Mouse (Mus musculus) hindbrain, embryonic 16.5 days (tissue): ENCODE measurements around the gene Antxr1. TPM values are rescaled to one million over a fixed set of nuclear protein-coding genes. Genes with fewer than 3 reads are reported as not detected.

Experiments used
- ATAC-seq: fragments of 200-750 bp; cut with Nextera tagmentation; 2 replicates; pipeline ENCODE4 v1.8.0; 2017; ENCODE audit warnings: moderate TSS enrichment, moderate library complexity
- H3K27ac ChIP-seq: fragments of 300-500 bp; sonication (generic); 2 replicates; pipeline ENCODE4 v1.5.1; 2014; ENCODE audit warnings: low read depth, mild to moderate bottlenecking, control low read depth, low read length, moderate library complexity
- H3K27me3 ChIP-seq: fragments of 300-500 bp; sonication (generic); replicated peaks from 2 replicates; pipeline ENCODE4 v1.6.1; 2014; ENCODE audit warnings: low read length; ENCODE audit not compliant: control insufficient read depth, insufficient read depth
- H3K36me3 ChIP-seq: fragments of 300-500 bp; sonication (generic); 2 replicates; pipeline ENCODE4 v1.6.1; 2014; ENCODE audit warnings: mild to moderate bottlenecking, low read length, moderate library complexity, mixed read lengths; ENCODE audit not compliant: control insufficient read depth, insufficient read depth
- H3K4me1 ChIP-seq: fragments of 300-500 bp; sonication (generic); 2 replicates; pipeline ENCODE4 v1.6.1; 2014; ENCODE audit warnings: low read depth, low read length; ENCODE audit not compliant: control insufficient read depth, insufficient read depth
- H3K4me2 ChIP-seq: fragments of 300-500 bp; sonication (generic); 2 replicates; pipeline ENCODE4 v1.6.1; 2014; ENCODE audit warnings: mild to moderate bottlenecking, low read length, control low read depth, moderate library complexity
- H3K4me3 ChIP-seq: fragments of 300-500 bp; sonication (generic); 2 replicates; pipeline ENCODE4 v1.5.1; 2014; ENCODE audit warnings: mild to moderate bottlenecking, low read length, control low read depth, moderate library complexity
- H3K9ac ChIP-seq: fragments of 300-500 bp; sonication (generic); 2 replicates; pipeline ENCODE4 v1.6.1; 2014; ENCODE audit warnings: low read depth, mild to moderate bottlenecking, control low read depth, low read length, moderate library complexity
- H3K9me3 ChIP-seq: fragments of 300-500 bp; sonication (generic); 2 replicates; pipeline ENCODE4 v1.6.1; 2014; ENCODE audit warnings: mild to moderate bottlenecking, low read length, moderate library complexity; ENCODE audit not compliant: control insufficient read depth
- WGBS: fragments of 180-500 bp; shearing (Covaris S2); extraction: QIAGEN DNeasy Blood & Tissue Kit; methylation state at CpG from one replicate; pipeline ENCODE4 v1.1.7; 2014; 5-methylcytosine and 5-hydroxymethylcytosine counted together
- polyA plus RNA-seq: library from polyadenylated mRNA; unstranded; fragments of >200 nt; fragmentation: Nextera tagmentation; extraction: Ambion mirVana; gene quantifications from 2 replicates; pipeline ENCODE4 v1.2.1, GENCODE M21; 2015

The Antxr1 gene
- polyA plus RNA-seq, 1 experiment from 2014 or later: 5.3 TPM

DNA sequence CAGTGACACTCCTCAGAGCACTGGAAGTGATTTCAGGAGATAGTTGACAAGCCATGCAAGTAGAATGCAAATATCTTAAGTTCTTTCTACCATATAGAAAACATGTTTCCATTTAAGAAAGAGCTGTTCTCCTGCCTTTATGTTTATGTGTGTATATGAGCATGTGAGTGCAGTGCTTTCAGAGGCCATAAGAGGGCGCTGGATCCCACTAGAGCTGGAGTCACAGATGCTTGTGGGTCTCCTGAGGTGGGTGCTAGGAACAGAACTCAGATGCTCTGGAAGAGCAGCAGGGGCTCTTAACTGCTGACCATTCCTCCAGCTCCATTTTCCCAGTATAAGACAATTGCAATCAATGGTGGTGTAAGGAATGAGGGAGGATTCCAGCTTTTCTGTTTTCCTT is 204.5 kb downstream of the Antxr1 start:
- Histone ChIP-seq H3K27ac (no peak overlapping the region), H3K4me2 (no peak overlapping the region), H3K4me3 (no peak overlapping the region), H3K4me1 (no peaks in the 10 kb centered on the region), H3K27me3 (no peaks in the 10 kb centered on the region), H3K36me3 (no peaks in the 10 kb centered on the region), H3K9ac (no peak overlapping the region), H3K9me3 (no peaks in the 10 kb centered on the region; the same call in 1 of the 2 replicates)
- ATAC-seq: no peak
- 74% methylated on average over 1 of the region's 1 CpGs for WGBS

DNA sequence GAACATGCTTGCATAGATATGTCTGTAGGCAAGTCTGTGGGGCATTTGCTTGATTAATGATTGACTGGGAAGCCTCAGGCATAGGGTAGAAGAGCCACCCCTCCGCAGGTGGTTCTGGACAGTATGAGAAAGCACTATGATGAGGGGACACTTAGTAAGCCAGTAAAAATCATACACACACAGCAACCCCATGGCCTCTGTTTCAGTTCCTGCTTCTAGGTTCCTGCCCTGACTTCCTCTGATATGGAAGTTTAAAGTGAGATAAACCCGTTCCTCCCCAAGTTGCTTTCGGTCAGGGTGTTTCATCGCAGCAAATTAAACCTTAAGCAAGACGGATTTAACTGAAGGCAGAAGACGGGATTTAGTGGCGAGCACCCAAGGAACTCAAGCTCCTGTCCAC is 205.0 kb downstream of the Antxr1 start:
- no peak overlapping the region for H3K4me2 ChIP-seq
- H3K4me1 ChIP-seq: no peaks in the 10 kb centered on the region
- H3K36me3 ChIP-seq: no peaks in the 10 kb centered on the region
- ATAC-seq: no peak
- no peak overlapping the region for H3K27ac ChIP-seq
- H3K9ac ChIP-seq: no peak overlapping the region
- WGBS: 95% methylated on average over 7 of the region's 7 CpGs
- H3K9me3 ChIP-seq: no peaks in the 10 kb centered on the region; the same call in 1 of the 2 replicates
- H3K27me3 ChIP-seq: no peaks in the 10 kb centered on the region
- no peak overlapping the region for H3K4me3 ChIP-seq

DNA sequence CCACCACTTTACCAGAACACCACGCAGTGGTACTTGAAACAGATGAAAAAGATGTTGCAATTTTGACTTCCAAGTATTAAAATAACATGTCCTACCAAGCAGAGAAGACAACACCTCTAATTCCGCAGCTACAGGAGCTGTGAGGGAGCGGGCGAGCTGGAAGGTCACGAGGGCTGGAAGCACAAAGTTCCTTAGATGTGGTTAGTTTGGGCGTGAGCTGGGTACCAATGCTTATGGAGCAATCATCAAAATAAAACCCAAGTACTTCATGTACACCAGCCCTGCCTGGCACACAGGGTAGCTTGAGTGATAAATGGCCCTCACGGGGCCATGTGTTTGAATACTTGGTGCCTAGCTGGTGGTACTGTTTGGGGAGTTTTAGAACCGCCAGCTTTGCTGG is 205.8 kb downstream of the Antxr1 start:
- no peaks in the 10 kb centered on the region; the same call in 1 of the 2 replicates for H3K9me3 ChIP-seq
- H3K36me3 ChIP-seq: no peaks in the 10 kb centered on the region
- no peak overlapping the region for H3K4me3 ChIP-seq
- no peak overlapping the region for H3K9ac ChIP-seq
- no peak overlapping the region for H3K27ac ChIP-seq
- 93% methylated on average over 8 of the region's 8 CpGs for WGBS
- no peaks in the 10 kb centered on the region for H3K4me1 ChIP-seq
- H3K4me2 ChIP-seq: no peak overlapping the region
- H3K27me3 ChIP-seq: no peaks in the 10 kb centered on the region
- ATAC-seq: no peak

DNA sequence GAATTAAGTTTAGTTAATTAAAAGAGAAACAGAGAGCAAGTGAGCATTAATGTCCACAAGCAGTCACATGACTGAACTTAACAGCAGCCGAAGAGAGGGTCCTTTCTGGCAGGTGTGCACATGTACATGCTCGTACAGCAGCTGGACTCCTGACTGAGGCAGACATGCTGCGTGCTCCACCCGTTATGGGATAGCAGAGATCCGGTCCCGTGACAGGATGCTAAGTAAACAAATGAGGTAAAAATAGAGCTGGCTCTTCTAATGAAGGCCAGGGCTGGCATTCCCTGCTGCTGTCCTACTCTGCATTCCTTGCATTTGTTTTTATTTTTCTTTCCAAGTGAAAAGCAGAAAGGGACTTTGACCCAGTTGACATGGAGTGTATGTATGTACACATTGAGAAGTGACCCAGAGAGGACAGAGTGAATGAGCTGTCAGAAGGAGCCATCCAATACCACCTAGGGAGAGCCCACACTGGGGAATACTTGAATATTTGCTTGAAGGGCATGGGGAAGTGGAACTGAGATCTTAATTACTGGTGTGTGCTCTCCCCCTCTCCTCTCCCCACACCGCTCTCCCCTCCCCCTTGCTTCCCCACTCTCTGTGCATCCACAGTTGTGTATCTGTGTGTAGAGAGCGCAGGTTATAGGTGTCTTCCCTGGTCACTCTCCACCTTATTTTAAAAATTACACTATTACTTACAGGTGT is 208.4 kb downstream of the Antxr1 start:
- H3K9me3 ChIP-seq: no peaks in the 10 kb centered on the region; the same call in 1 of the 2 replicates
- 83% methylated on average over 8 of the region's 8 CpGs for WGBS
- H3K9ac ChIP-seq: no peak overlapping the region
- H3K36me3 ChIP-seq: no peaks in the 10 kb centered on the region
- H3K27me3 ChIP-seq: no peaks in the 10 kb centered on the region
- H3K4me2 ChIP-seq: no peak overlapping the region
- H3K4me1 ChIP-seq: no peaks in the 10 kb centered on the region
- no peak for ATAC-seq
- H3K27ac ChIP-seq: no peak overlapping the region
- H3K4me3 ChIP-seq: no peak overlapping the region

DNA sequence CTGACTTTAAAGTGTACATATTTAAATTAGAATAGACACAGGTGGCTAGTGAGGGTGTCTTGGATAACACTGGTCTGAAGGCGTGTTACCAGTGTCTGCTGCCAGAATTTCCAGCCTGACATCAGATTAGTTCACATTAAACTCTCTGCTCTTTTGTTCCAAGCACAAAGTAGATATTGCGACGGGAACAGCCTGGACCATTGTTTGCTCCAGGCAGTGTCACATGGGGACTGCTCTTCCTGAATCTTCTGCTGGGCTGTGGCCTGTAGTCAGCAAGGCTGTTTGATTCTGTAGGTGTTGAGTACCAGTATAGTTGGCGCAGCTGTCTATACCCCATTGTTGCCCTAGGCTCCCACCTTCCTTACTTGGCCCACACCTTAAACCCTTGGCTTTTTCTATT is 211.6 kb downstream of the Antxr1 start:
- ATAC-seq: no peak

DNA sequence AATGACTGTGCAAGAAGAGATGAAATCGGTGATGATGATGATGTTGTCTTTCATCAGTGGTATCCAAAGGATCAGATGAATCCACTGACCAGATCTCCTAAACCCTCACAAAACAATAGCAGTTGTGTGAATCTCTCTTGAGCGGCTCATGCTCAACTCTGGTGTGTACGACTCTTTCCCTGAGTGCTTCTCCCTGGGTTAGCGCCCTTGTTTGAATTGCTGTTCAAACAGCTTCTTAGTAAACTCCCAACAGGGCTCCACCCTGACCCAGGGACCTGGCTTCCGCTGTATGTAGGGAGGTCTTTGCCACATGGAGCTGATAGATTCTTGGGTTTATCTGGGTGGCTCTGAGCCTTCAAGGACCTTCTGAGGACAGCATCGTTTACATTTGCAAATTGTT is 212.2 kb downstream of the Antxr1 start:
- Histone ChIP-seq H3K27me3 (no peaks in the 10 kb centered on the region), H3K27ac (no peak overlapping the region), H3K9ac (no peak overlapping the region), H3K36me3 (no peaks in the 10 kb centered on the region), H3K4me2 (no peak overlapping the region), H3K9me3 (no peaks in the 10 kb centered on the region), H3K4me1 (no peaks in the 10 kb centered on the region), H3K4me3 (no peak overlapping the region)
- WGBS: 94% methylated on average over 6 of the region's 6 CpGs
- no peak for ATAC-seq

More for the DNA sequence above, 211.6 kb downstream of the Antxr1 start:
- H3K27ac ChIP-seq: no peak overlapping the region
- H3K4me3 ChIP-seq: no peak overlapping the region
- no peaks in the 10 kb centered on the region for H3K9me3 ChIP-seq
- no peaks in the 10 kb centered on the region for H3K27me3 ChIP-seq
- no peaks in the 10 kb centered on the region for H3K4me1 ChIP-seq
- WGBS: 86% methylated on average over 4 of the region's 4 CpGs
- no peak overlapping the region for H3K4me2 ChIP-seq
- no peak overlapping the region for H3K9ac ChIP-seq
- no peaks in the 10 kb centered on the region for H3K36me3 ChIP-seq

DNA sequence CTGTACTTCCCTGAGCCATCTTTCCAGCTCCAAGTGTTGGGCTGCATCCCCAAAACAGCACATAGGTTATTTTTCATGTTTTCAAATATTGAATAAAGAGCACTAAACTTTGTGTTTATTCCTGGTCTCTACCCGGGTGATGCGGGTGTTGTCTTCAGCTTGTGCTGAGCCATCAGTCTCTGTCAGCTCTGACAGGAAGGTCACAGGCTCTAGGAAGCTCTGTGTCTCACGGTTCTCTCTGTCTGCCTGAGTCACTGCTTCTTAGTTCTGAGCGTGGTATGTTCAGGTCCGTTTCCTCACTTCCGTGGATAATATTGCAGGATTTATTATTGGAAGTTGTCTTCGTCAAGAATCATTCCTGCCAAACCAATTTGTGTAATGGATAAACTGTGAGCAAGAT is 213.7 kb downstream of the Antxr1 start:
- Histone ChIP-seq H3K4me2 (no peak overlapping the region), H3K27me3 (no peaks in the 10 kb centered on the region), H3K9me3 (no peaks in the 10 kb centered on the region), H3K9ac (no peak overlapping the region), H3K36me3 (no peaks in the 10 kb centered on the region), H3K27ac (no peak overlapping the region), H3K4me1 (no peaks in the 10 kb centered on the region), H3K4me3 (no peak overlapping the region)
- ATAC-seq: no peak
- 81% methylated on average over 7 of the region's 7 CpGs for WGBS

DNA sequence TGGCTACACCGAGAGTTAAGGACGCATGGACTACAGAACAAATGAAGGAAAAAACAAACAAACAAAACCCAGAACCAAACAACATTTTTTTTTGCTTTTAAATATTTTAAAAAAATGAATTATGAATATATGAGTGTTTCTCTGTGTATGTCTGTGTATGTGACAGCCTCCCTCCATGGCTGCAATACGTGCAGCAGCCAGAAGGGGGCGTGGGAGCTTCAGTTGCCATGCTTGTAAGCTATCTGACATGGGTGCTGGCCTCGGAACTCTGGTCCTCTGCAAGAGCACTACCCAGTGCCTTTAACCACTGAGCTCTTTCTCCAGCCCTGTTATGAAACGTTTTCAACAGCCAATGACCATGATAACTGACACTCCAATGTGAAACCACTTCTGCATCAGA is 215.0 kb downstream of the Antxr1 start:
- Histone ChIP-seq H3K9me3 (no peaks in the 10 kb centered on the region), H3K27ac (no peak overlapping the region), H3K27me3 (no peaks in the 10 kb centered on the region), H3K4me1 (no peaks in the 10 kb centered on the region), H3K9ac (no peak overlapping the region), H3K4me3 (no peak overlapping the region), H3K4me2 (no peak overlapping the region), H3K36me3 (no peaks in the 10 kb centered on the region)
- ATAC-seq: no peak
- 94% methylated on average over 6 of the region's 6 CpGs for WGBS

DNA sequence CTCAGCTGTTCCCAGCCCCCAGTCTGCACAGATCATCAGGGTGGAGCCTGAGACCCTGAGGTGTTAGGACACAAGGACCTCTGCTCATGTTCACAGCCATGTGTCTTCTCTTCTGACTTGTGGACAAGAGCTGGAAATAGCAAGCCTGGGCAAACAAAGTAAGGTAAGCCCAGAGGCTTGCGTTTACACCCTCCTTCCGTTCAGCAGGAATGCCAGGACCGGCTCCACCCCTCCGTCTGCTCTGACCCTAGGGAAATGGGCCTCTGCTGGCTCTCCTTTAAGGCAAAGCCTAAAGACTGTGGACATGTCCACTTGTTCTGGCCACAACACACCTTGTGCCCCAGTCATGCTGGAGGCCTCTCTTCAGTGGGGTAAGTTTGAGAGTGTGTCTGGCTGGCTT is 215.6 kb downstream of the Antxr1 start:
- no peaks in the 10 kb centered on the region for H3K27me3 ChIP-seq
- no peak overlapping the region for H3K9ac ChIP-seq
- 92% methylated on average over 4 of the region's 4 CpGs for WGBS
- H3K36me3 ChIP-seq: no peaks in the 10 kb centered on the region
- H3K4me1 ChIP-seq: no peaks in the 10 kb centered on the region
- H3K27ac ChIP-seq: no peak overlapping the region
- no peaks in the 10 kb centered on the region for H3K9me3 ChIP-seq
- ATAC-seq: no peak
- H3K4me2 ChIP-seq: no peak overlapping the region
- no peak overlapping the region for H3K4me3 ChIP-seq
